Comparison of ENCODE assay signal across 8 mouse cellular contexts in genomic region chr10:75859786-75860470, GRCm38 (mm10). TPM values are rescaled to one million over a fixed set of nuclear protein-coding genes. Genes with fewer than 3 reads are reported as not detected.
DNase-seq lines count a peak whose midpoint lies in the region; ATAC-seq lines count a peak whose summit lies in the region.
"Not testable (repeated sequence)": the region's sequence is repeated elsewhere in the genome, so short reads cannot be mapped to it uniquely, and the experiment has no call there.

Mif (minus strand) TSS chr10:75860240.

- ATAC-seq in CD4-positive, CD25-positive, alpha-beta regulatory T cell, adult 4 months = peak; percentile 98
- peak; percentile 97 for ATAC-seq in heart, embryonic 15.5 days (replicated peaks; ENCODE audit: insufficient number of reproducible peaks, insufficient read depth, low FRiP score, low read depth)
- ATAC-seq in liver, embryonic 15.5 days (ENCODE audit: insufficient read depth) = peak; percentile 93
- peak; percentile 96 for ATAC-seq in neural tube, embryonic 12.5 days (ENCODE audit: low FRiP score, low read depth)

- peaks cover 40% of the 10 kb centered on the region for H3K4me1 ChIP-seq in forebrain, embryonic 10.5 days
- H3K4me1 ChIP-seq in heart, embryonic 15.5 days (replicated peaks) = peaks cover 32% of the 10 kb centered on the region
- H3K4me1 ChIP-seq in liver, embryonic 15.5 days (replicated peaks) = peaks cover 42% of the 10 kb centered on the region
- peaks cover 28% of the 10 kb centered on the region for H3K4me1 ChIP-seq in neural tube, embryonic 12.5 days

- peak within 1 kb of the TSS; percentile 88 for H3K4me3 ChIP-seq in forebrain, embryonic 10.5 days
- peak within 1 kb of the TSS; percentile 76 for H3K4me3 ChIP-seq in heart, embryonic 15.5 days
- H3K4me3 ChIP-seq in liver, embryonic 15.5 days (replicated peaks) = peak within 1 kb of the TSS; percentile 70
- peak within 1 kb of the TSS; percentile 77 for H3K4me3 ChIP-seq in neural tube, embryonic 12.5 days

- H3K27me3 ChIP-seq in forebrain, embryonic 10.5 days (ENCODE audit: poor library complexity, severe bottlenecking); heart, embryonic 15.5 days; liver, embryonic 15.5 days; neural tube, embryonic 12.5 days (replicated peaks): not testable (repeated sequence)

- DNase-seq in c-Kit-negative CD71-positive TER-119-positive erythroid progenitor cells, embryonic 14.5 days (ENCODE audit: low read depth, low spot score) = peak; percentile 73
- peak; percentile 93 for DNase-seq in forebrain, embryonic 10.5 days (ENCODE audit: extremely low spot score, low spot score)
- peak; percentile 88 to 93 for DNase-seq in kidney, postnatal 36 days
- DNase-seq in telencephalon, adult 2 months (ENCODE audit: low read depth, low spot score) = peak; percentile 82

- peak within 1 kb of the TSS; percentile 82 for H3K9ac ChIP-seq in heart, embryonic 15.5 days
- peak within 1 kb of the TSS; percentile 71 for H3K9ac ChIP-seq in liver, embryonic 15.5 days
- peak within 1 kb of the TSS; percentile 95 for H3K9ac ChIP-seq in neural tube, embryonic 12.5 days

- 0% methylated on average over 46 of the region's 46 CpGs for WGBS in forebrain, embryonic 10.5 days
- WGBS in heart, embryonic 15.5 days = under 1% methylated on average over 43 of the region's 46 CpGs
- under 1% methylated on average over 46 of the region's 46 CpGs for WGBS in liver, embryonic 15.5 days (ENCODE audit: insufficient replicate concordance)
- WGBS in neural tube, embryonic 12.5 days = under 1% methylated on average over 46 of the region's 46 CpGs

- H3K9me3 ChIP-seq in forebrain, embryonic 10.5 days; heart, embryonic 15.5 days (replicated peaks); liver, embryonic 15.5 days (replicated peaks); neural tube, embryonic 12.5 days: not testable (repeated sequence)

- peaks cover 39% of the 10 kb centered on the region for H3K36me3 ChIP-seq in forebrain, embryonic 10.5 days (replicated peaks)
- H3K36me3 ChIP-seq in heart, embryonic 15.5 days = not testable (repeated sequence)
- H3K36me3 ChIP-seq in liver, embryonic 15.5 days (replicated peaks) = peaks cover 13% of the 10 kb centered on the region
- peaks cover 22% of the 10 kb centered on the region for H3K36me3 ChIP-seq in neural tube, embryonic 12.5 days

- peak within 1 kb of the TSS; percentile 100 for H3K27ac ChIP-seq in forebrain, embryonic 10.5 days
- H3K27ac ChIP-seq in heart, embryonic 15.5 days = peak within 1 kb of the TSS; percentile 95
- H3K27ac ChIP-seq in liver, embryonic 15.5 days (replicated peaks) = peak within 1 kb of the TSS; percentile 85
- peak within 1 kb of the TSS; percentile 89 for H3K27ac ChIP-seq in neural tube, embryonic 12.5 days

- H3K4me2 ChIP-seq in heart, embryonic 15.5 days = peak within 1 kb of the TSS; percentile 78
- H3K4me2 ChIP-seq in liver, embryonic 15.5 days = peak within 1 kb of the TSS; percentile 92
- peak within 1 kb of the TSS; percentile 82 for H3K4me2 ChIP-seq in neural tube, embryonic 12.5 days (replicated peaks)

RNA-seq across cellular contexts. Expression of gene Mif, which starts in this region (rescaled TPM):
- 100 to 1,000 TPM; 486 to 555 TPM for polyA plus RNA-seq in CD4-positive, CD25-positive, alpha-beta regulatory T cell, adult 4 months (2017; shearing (Covaris generic))
- 3,631 and 3,763 TPM in 2 replicates for polyA plus RNA-seq in forebrain, embryonic 10.5 days (2016; fragmentation: Nextera tagmentation; extraction: Ambion mirVana)
- 1,758 and 1,798 TPM in 2 replicates for polyA plus RNA-seq in heart, embryonic 15.5 days (2015; fragmentation: Nextera tagmentation; extraction: Ambion mirVana)
- 755 and 825 TPM in 2 replicates for polyA plus RNA-seq in liver, embryonic 15.5 days (2015; fragmentation: Nextera tagmentation; extraction: Ambion mirVana)
- 1,568 and 1,704 TPM in 2 replicates for polyA plus RNA-seq in neural tube, embryonic 12.5 days (2016; fragmentation: Nextera tagmentation; extraction: Ambion mirVana)

Comparison
In these comparisons a context has a peak if more than half of its experiments do, and no peak if none do; other contexts are left out.
1. Peak in every context shown above with its lines: DNase-seq, ATAC-seq, H3K4me3 ChIP-seq and H3K27ac ChIP-seq.